Mouse (Mus musculus): ENCODE measurements around the gene Rpain.

The Rpain gene

GRCm38 (mm10) chr11:70982557-70983228, 12.7 kb downstream of the Rpain start, which contains the start of gene C1qbp:
Gene C1qbp (minus strand): TSS chr11:70983026.
- peak; percentile 88 for DNase-seq (ENCODE audit: low read depth, low spot score)

GRCm38 (mm10) chr11:71001167-71001566, 31.2 kb downstream of the Rpain start:
- DNase-seq (ENCODE audit: low read depth, low spot score) = no peak

- DNase-seq (ENCODE audit: low read depth, low spot score) = peak; percentile 81
These were observed 33.8 kb downstream of the Rpain start for GRCm38 (mm10) chr11:71003611-71004315.

GRCm38 (mm10) chr11:71004316-71004773, 34.3 kb downstream of the Rpain start, which contains the start of gene Dhx33:
Gene Dhx33 (minus strand): TSS chr11:71004437.
- DNase-seq (ENCODE audit: low read depth, low spot score) = peak; percentile 99

- DNase-seq (ENCODE audit: low read depth, low spot score) = peak; percentile 16
These were observed 35.0 kb downstream of the Rpain start for GRCm38 (mm10) chr11:71005046-71005445.

GRCm38 (mm10) chr11:71007026-71007425, 37.0 kb downstream of the Rpain start:
- DNase-seq (ENCODE audit: low read depth, low spot score) = no peak

GRCm38 (mm10) chr11:71007831-71008230, 37.8 kb downstream of the Rpain start:
- no peak for DNase-seq (ENCODE audit: low read depth, low spot score)

GRCm38 (mm10) chr11:71008321-71008720, 38.3 kb downstream of the Rpain start:
- no peak for DNase-seq (ENCODE audit: low read depth, low spot score)

- DNase-seq (ENCODE audit: low read depth, low spot score) = no peak
These were observed 42.7 kb downstream of the Rpain start for GRCm38 (mm10) chr11:71012743-71013142.

GRCm38 (mm10) chr11:71017051-71017450, 47.0 kb downstream of the Rpain start:
- DNase-seq (ENCODE audit: low read depth, low spot score) = no peak

GRCm38 (mm10) chr11:71018416-71019200, 48.6 kb downstream of the Rpain start:
- DNase-seq (ENCODE audit: low read depth, low spot score) = peak; percentile 21

GRCm38 (mm10) chr11:71019201-71020068, 49.4 kb downstream of the Rpain start, which contains the start of the genes Mis12 and Derl2:
Gene Mis12 (plus strand): TSS chr11:71019611.
Gene Derl2 (minus strand): TSS chr11:71019841.
- peak; percentile 100 for DNase-seq (ENCODE audit: low read depth, low spot score)
